Mouse (Mus musculus) heart, postnatal 0 days (tissue): ENCODE measurements around the gene Tmem273. TPM values are rescaled to one million over a fixed set of nuclear protein-coding genes. Genes with fewer than 3 reads are reported as not detected.

Source experiments
- ATAC-seq: fragments of 200-750 bp; cut with Nextera tagmentation; 2 replicates; pipeline ENCODE4 v1.8.0; 2017; ENCODE audit warnings: low read depth, moderate number of reproducible peaks, moderate library complexity; ENCODE audit not compliant: insufficient read depth
- DNase-seq: peaks from one replicate; pipeline ENCODE4 v3.0.0-alpha.2; 2016; ENCODE audit warnings: low spot score
- H3K27ac ChIP-seq: fragments of 300-500 bp; sonication (generic); 2 replicates; pipeline ENCODE4 v1.5.1; 2014; ENCODE audit warnings: low read depth, mild to moderate bottlenecking
- H3K27me3 ChIP-seq: fragments of 300-500 bp; sonication (generic); 2 replicates; pipeline ENCODE4 v1.6.1; 2014; ENCODE audit warnings: low read length, mixed read lengths; ENCODE audit not compliant: control insufficient read depth, insufficient read depth
- H3K36me3 ChIP-seq: fragments of 300-500 bp; sonication (generic); replicated peaks from 2 replicates; pipeline ENCODE4 v1.6.1; 2014; ENCODE audit warnings: low read length, mixed read lengths; ENCODE audit not compliant: control insufficient read depth, insufficient read depth
- H3K4me1 ChIP-seq: fragments of 300-500 bp; sonication (generic); 2 replicates; pipeline ENCODE4 v1.6.1; 2014; ENCODE audit warnings: antibody characterized with exemption; ENCODE audit not compliant: control insufficient read depth, insufficient read depth
- H3K4me2 ChIP-seq: fragments of 300-500 bp; sonication (generic); 2 replicates; pipeline ENCODE4 v1.6.1; 2014; ENCODE audit warnings: low read depth, mild to moderate bottlenecking, low read length, moderate library complexity
- H3K4me3 ChIP-seq: fragments of 300-500 bp; sonication (generic); 2 replicates; pipeline ENCODE4 v1.5.1; 2014; ENCODE audit warnings: low read depth, low read length
- H3K9ac ChIP-seq: fragments of 300-500 bp; sonication (generic); replicated peaks from 2 replicates; pipeline ENCODE4 v1.6.1; 2014; ENCODE audit warnings: low read depth, low read length, mixed read lengths
- H3K9me3 ChIP-seq: fragments of 300-500 bp; sonication (generic); replicated peaks from 2 replicates; pipeline ENCODE4 v1.6.1; 2016; ENCODE audit warnings: low read length; ENCODE audit not compliant: control insufficient read depth
- CTCF ChIP-seq: IDR thresholded peaks from 2 replicates; pipeline ENCODE4 v1.5.1; 2016; ENCODE audit warnings: antibody characterized with exemption, control low read depth, low read depth
- EP300 ChIP-seq: IDR thresholded peaks from 2 replicates; pipeline ENCODE4 v1.6.1; 2016; ENCODE audit warnings: antibody characterized with exemption, low read depth
- WGBS: fragments of 180-500 bp; shearing (Covaris S2); extraction: QIAGEN DNeasy Blood & Tissue Kit; methylation state at CpG from one replicate; pipeline ENCODE4 v1.1.7; 2014; 5-methylcytosine and 5-hydroxymethylcytosine counted together
- polyA plus RNA-seq: library from polyadenylated mRNA; unstranded; fragments of >200 nt; fragmentation: Nextera tagmentation; extraction: Ambion mirVana; gene quantifications from 2 replicates; pipeline ENCODE4 v1.2.1, GENCODE M21; 2015
- total RNA-seq: library from RNA; depleted of rRNA; stranded (reverse); fragments of >200 nt; gene quantifications from 2 replicates; pipeline ENCODE4 v1.2.3, GENCODE M21; 2014; ENCODE audit warnings: low replicate concordance

Tmem273 gene
- total and polyA plus RNA-seq, 2 experiments from 2014 or later = 0.27 to 0.42 TPM

GRCm38 (mm10) chr14:32762177-32762576 is 23.6 kb upstream of the Tmem273 start:
- no peak overlapping the region for H3K9ac ChIP-seq
- DNase-seq = no peak
- no peaks in the 10 kb centered on the region for H3K27me3 ChIP-seq
- ATAC-seq = no peak
- TF ChIP-seq EP300 (no peak), CTCF (no peak)
- no peak overlapping the region for H3K4me2 ChIP-seq
- no peaks in the 10 kb centered on the region for H3K4me1 ChIP-seq
- H3K36me3 ChIP-seq = no peaks in the 10 kb centered on the region
- 88% methylated on average over 1 of the region's 1 CpGs for WGBS
- no peak overlapping the region for H3K4me3 ChIP-seq
- H3K9me3 ChIP-seq = no peaks in the 10 kb centered on the region
- H3K27ac ChIP-seq = no peak overlapping the region

GRCm38 (mm10) chr14:32770563-32770962 is 15.2 kb upstream of the Tmem273 start:
- no peaks in the 10 kb centered on the region for H3K9me3 ChIP-seq
- no peak for ATAC-seq
- H3K4me3 ChIP-seq = no peak overlapping the region
- H3K4me1 ChIP-seq = no peaks in the 10 kb centered on the region
- TF ChIP-seq EP300 = no peak
- no peak for TF ChIP-seq CTCF
- no peak overlapping the region for H3K9ac ChIP-seq
- H3K36me3 ChIP-seq = no peaks in the 10 kb centered on the region
- H3K4me2 ChIP-seq = no peak overlapping the region
- no peaks in the 10 kb centered on the region for H3K27me3 ChIP-seq
- no peak for DNase-seq
- WGBS = 70% methylated on average over 6 of the region's 6 CpGs
- H3K27ac ChIP-seq = no peak overlapping the region

GRCm38 (mm10) chr14:32772085-32772484 is 13.7 kb upstream of the Tmem273 start:
- Histone ChIP-seq H3K4me3 (no peak overlapping the region), H3K4me2 (no peak overlapping the region), H3K4me1 (no peaks in the 10 kb centered on the region), H3K27me3 (no peaks in the 10 kb centered on the region), H3K9me3 (no peaks in the 10 kb centered on the region), H3K9ac (no peak overlapping the region), H3K36me3 (no peaks in the 10 kb centered on the region), H3K27ac (no peak overlapping the region)
- no peak for ATAC-seq
- DNase-seq = no peak
- TF ChIP-seq EP300 (no peak), CTCF (no peak)
- 84% methylated on average over 4 of the region's 4 CpGs for WGBS

GRCm38 (mm10) chr14:32772791-32773190 is 13.0 kb upstream of the Tmem273 start:
- Histone ChIP-seq H3K27me3 (no peaks in the 10 kb centered on the region), H3K9me3 (no peaks in the 10 kb centered on the region), H3K36me3 (no peaks in the 10 kb centered on the region), H3K27ac (no peak overlapping the region), H3K4me3 (no peak overlapping the region), H3K4me1 (no peaks in the 10 kb centered on the region), H3K9ac (no peak overlapping the region), H3K4me2 (no peak overlapping the region)
- 48% methylated on average over 3 of the region's 3 CpGs for WGBS
- peak; percentile 36 for DNase-seq
- TF ChIP-seq CTCF (peak; percentile 50), EP300 (no peak)
- no peak for ATAC-seq

- H3K4me1 ChIP-seq = no peaks in the 10 kb centered on the region
- WGBS = 78% methylated on average over 3 of the region's 3 CpGs
- H3K9me3 ChIP-seq = no peaks in the 10 kb centered on the region
- TF ChIP-seq EP300 (no peak), CTCF (no peak)
- H3K27me3 ChIP-seq = no peaks in the 10 kb centered on the region
- H3K4me3 ChIP-seq = no peak overlapping the region
- no peak overlapping the region for H3K27ac ChIP-seq
- ATAC-seq (no peak), DNase-seq (no peak)
- H3K36me3 ChIP-seq = no peaks in the 10 kb centered on the region
- no peak overlapping the region for H3K9ac ChIP-seq
- H3K4me2 ChIP-seq = no peak overlapping the region
These were observed 12.3 kb upstream of the Tmem273 start for GRCm38 (mm10) chr14:32773456-32773855.

GRCm38 (mm10) chr14:32776077-32776476 is 9.7 kb upstream of the Tmem273 start:
- no peak overlapping the region for H3K4me3 ChIP-seq
- ATAC-seq (no peak), DNase-seq (no peak)
- TF ChIP-seq CTCF = no peak
- TF ChIP-seq EP300 = no peak
- H3K36me3 ChIP-seq = no peaks in the 10 kb centered on the region
- H3K4me1 ChIP-seq = no peaks in the 10 kb centered on the region
- H3K9ac ChIP-seq = no peak overlapping the region
- WGBS = 86% methylated on average over 7 of the region's 7 CpGs
- no peaks in the 10 kb centered on the region for H3K27me3 ChIP-seq
- H3K9me3 ChIP-seq = no peaks in the 10 kb centered on the region
- H3K27ac ChIP-seq = no peak overlapping the region
- H3K4me2 ChIP-seq = no peak overlapping the region
